Mouse (Mus musculus) spleen, adult 2 months (tissue): ENCODE measurements around the gene Maml1. TPM values are rescaled to one million over a fixed set of nuclear protein-coding genes. Genes with fewer than 3 reads are reported as not detected.

Experiments used
- DNase-seq, 2 experiments: peaks; one replicate each; pipeline versions ENCODE4 v3.0.0 to v3.0.0-alpha.2; 2012 to 2021; ENCODE audit warnings: low spot score in 2 of 2, low read depth in 1 of 2
- H3K27ac ChIP-seq: fragments of 200-500 bp; 2 replicates; pipeline ENCODE4 v1.5.1; 2012; ENCODE audit warnings: low read length, inconsistent platforms; ENCODE audit not compliant: insufficient read depth
- H3K27me3 ChIP-seq: fragments of 200-500 bp; 2 replicates; pipeline ENCODE4 v1.6.1; 2012; ENCODE audit warnings: mild to moderate bottlenecking, moderate library complexity, low read length, inconsistent platforms; ENCODE audit not compliant: control insufficient read depth, insufficient read depth
- H3K36me3 ChIP-seq: fragments of 200-500 bp; 2 replicates; pipeline ENCODE4 v1.6.1; 2012; ENCODE audit warnings: mild to moderate bottlenecking, low read length, inconsistent platforms; ENCODE audit not compliant: control insufficient read depth, insufficient read depth
- H3K4me1 ChIP-seq: fragments of 200-500 bp; 2 replicates; pipeline ENCODE4 v1.6.1; 2011; ENCODE audit warnings: inconsistent platforms; ENCODE audit not compliant: control insufficient read depth, insufficient read depth, insufficient read length
- H3K4me3 ChIP-seq: fragments of 200-500 bp; 2 replicates; pipeline ENCODE4 v1.5.1; 2011; ENCODE audit warnings: mild to moderate bottlenecking, inconsistent platforms; ENCODE audit not compliant: insufficient read depth, insufficient read length; ENCODE audit errors: extremely low read depth
- CTCF ChIP-seq: fragments of 200-500 bp; IDR thresholded peaks from 2 replicates; pipeline ENCODE4 v1.5.1; 2011; ENCODE audit warnings: mild to moderate bottlenecking, inconsistent platforms; ENCODE audit not compliant: insufficient read depth, insufficient read length, insufficient replicate concordance; ENCODE audit errors: extremely low read depth
- POLR2A ChIP-seq: fragments of 200-500 bp; IDR thresholded peaks from 2 replicates; pipeline ENCODE4 v1.6.1; 2011; ENCODE audit warnings: low read depth, low read length, inconsistent platforms
- WGBS: fragments of 180-500 bp; shearing (Covaris S2); methylation state at CpG from one replicate; pipeline ENCODE4 v1.1.7; 2018; 5-methylcytosine and 5-hydroxymethylcytosine counted together
- polyA plus RNA-seq: library from polyadenylated mRNA; depleted of rRNA; stranded (reverse); fragments of >200 nt; gene quantifications from 2 replicates; pipeline ENCODE4 v1.2.3, GENCODE M21; 2012

The Maml1 gene
- polyA plus RNA-seq, 1 experiment, result 15.0 TPM

DNA sequence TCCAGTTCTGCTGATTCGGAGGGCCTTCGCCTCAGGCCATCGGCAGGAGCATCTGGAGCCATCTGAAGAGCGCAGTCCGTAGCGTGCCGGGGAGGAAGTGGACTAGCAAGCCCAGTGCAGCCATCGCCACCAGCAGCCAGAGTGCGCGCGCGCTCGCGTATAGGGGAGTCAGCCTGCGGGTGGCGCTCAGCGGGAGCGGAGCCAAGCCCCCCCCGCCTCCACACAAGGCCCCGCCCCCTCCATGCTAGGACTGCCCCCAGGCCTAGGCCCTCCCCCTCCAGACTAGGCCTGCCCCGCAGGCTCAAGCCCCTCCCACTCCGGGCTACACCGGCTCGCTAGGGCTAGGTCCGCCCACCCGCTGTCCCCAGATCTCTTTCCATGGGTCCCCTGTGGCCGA, 55.6 kb downstream of the Maml1 start:
- Histone ChIP-seq H3K4me1 (peaks cover 4% of the 10 kb centered on the region; the same call in 1 of the 2 replicates), H3K27me3 (no peaks in the 10 kb centered on the region), H3K36me3 (peaks cover 2% of the 10 kb centered on the region; the same call in 1 of the 2 replicates), H3K4me3 (peak overlapping the region; percentile 85), H3K27ac (no peak overlapping the region)
- TF ChIP-seq CTCF, result no peak; the same call in 1 of the 2 replicates
- no peak for TF ChIP-seq POLR2A
- DNase-seq, result peak; percentile 78 to 91
- 1% methylated on average over 26 of the region's 27 CpGs for WGBS

DNA sequence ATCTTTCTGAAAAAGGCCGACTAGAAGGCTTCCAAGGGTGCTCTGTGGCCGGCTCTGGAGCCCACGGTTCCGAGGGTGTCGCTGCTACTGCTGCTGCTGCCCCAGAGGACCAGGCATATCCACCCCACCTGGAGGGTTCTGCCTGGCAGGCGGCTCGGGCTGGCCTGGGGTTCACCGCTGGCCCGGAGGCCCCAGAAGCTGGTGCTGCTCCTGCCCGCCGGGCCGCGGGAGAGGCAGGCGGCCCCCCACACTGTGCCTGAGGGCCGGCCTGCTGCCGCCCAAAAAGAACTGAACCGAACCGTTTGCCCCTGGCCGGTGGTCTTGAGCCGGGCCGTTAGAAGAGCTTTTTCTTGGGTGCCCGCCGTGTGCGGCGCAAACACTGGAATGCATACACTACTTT, 57.5 kb downstream of the Maml1 start:
- H3K36me3 ChIP-seq, result peaks cover 2% of the 10 kb centered on the region; the same call in 1 of the 2 replicates
- DNase-seq, result no peak
- TF ChIP-seq CTCF, result no peak
- TF ChIP-seq POLR2A, result no peak
- H3K27me3 ChIP-seq, result no peaks in the 10 kb centered on the region
- H3K4me3 ChIP-seq, result no peak overlapping the region
- H3K27ac ChIP-seq, result no peak overlapping the region
- peaks cover 4% of the 10 kb centered on the region; the same call in 1 of the 2 replicates for H3K4me1 ChIP-seq
- 96% methylated on average over 25 of the region's 25 CpGs for whole genome bisulfite sequencing

DNA sequence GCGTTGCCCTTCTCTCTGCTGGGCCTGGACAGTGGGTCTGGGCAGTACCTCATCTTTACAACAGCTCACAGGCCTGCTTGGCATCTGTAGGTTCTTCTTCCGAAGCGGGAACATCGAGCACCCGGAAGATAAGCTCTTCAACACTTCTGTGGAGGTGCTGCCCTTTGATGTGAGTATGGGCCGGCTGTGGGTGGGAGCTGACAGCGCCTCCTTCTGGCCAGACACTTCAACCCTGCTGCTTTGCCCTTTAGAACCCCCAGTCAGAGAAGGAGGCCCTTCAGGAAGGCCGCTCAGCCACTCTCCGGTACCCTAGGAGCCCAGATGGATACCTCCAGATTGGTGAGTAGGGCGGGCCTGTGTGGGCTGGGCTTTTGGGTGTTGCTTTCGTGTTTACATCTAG, 58.1 kb downstream of the Maml1 start:
- TF ChIP-seq CTCF, result peak; percentile 21; the same call in 1 of the 2 replicates
- no peak for TF ChIP-seq POLR2A
- H3K36me3 ChIP-seq, result peaks cover 2% of the 10 kb centered on the region; the same call in 1 of the 2 replicates
- no peak overlapping the region for H3K27ac ChIP-seq
- 95% methylated on average over 11 of the region's 11 CpGs for WGBS
- peaks cover 4% of the 10 kb centered on the region; the same call in 1 of the 2 replicates for H3K4me1 ChIP-seq
- H3K27me3 ChIP-seq, result no peaks in the 10 kb centered on the region
- DNase-seq, result no peak
- H3K4me3 ChIP-seq, result no peak overlapping the region

DNA sequence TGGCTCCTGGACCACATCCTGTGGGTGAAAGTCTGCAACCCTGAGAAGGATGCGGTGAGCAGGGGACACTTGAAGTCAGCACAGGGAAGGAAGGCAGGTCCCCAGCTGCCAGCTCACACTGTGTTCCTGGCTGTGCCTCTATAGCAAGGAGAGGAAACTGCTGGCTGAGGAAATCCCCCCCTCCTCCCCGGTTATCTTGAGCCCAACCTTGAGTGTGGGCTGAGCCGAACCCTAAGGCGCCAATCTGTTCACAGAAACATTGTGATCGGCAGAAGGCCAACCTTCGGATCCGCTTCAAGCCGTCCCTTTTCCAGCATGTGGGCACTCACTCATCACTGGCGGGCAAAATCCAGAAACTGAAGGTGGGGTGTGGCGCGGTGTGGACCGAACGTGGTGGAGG, 59.1 kb downstream of the Maml1 start:
- H3K36me3 ChIP-seq, result peaks cover 2% of the 10 kb centered on the region; the same call in 1 of the 2 replicates
- DNase-seq, result no peak
- H3K27ac ChIP-seq, result no peak overlapping the region
- WGBS, result 67% methylated on average over 13 of the region's 13 CpGs
- no peaks in the 10 kb centered on the region for H3K27me3 ChIP-seq
- peaks cover 4% of the 10 kb centered on the region; the same call in 1 of the 2 replicates for H3K4me1 ChIP-seq
- H3K4me3 ChIP-seq, result no peak overlapping the region
- TF ChIP-seq POLR2A (no peak), CTCF (no peak)

DNA sequence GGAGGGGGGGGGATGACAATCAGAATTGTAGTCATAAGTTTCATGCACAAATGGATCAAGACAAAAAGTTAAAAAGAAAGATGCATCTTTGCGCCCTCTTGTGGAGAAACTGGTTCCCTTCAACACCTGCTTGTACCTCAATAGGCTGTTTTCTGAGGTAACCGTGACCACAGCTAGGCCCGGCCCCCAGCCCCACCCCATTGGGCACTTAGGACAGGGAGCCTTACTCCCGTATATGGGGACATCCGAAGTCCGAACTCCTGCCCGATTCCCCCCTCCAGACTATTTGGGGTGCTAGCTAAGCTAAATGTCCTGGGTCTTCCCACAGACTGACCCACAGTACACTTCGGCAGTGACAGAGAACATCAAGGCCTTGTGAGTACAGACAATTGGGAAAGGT, 60.7 kb downstream of the Maml1 start:
- peaks cover 2% of the 10 kb centered on the region; the same call in 1 of the 2 replicates for H3K36me3 ChIP-seq
- no peak overlapping the region for H3K4me3 ChIP-seq
- H3K27ac ChIP-seq, result no peak overlapping the region
- no peaks in the 10 kb centered on the region for H3K27me3 ChIP-seq
- H3K4me1 ChIP-seq, result peaks cover 1% of the 10 kb centered on the region; the same call in 1 of the 2 replicates
- TF ChIP-seq POLR2A, result no peak
- TF ChIP-seq CTCF, result peak; percentile 5; the same call in 1 of the 2 replicates
- peak; percentile 55 to 59 for DNase-seq
- WGBS, result 33% methylated on average over 8 of the region's 8 CpGs

DNA sequence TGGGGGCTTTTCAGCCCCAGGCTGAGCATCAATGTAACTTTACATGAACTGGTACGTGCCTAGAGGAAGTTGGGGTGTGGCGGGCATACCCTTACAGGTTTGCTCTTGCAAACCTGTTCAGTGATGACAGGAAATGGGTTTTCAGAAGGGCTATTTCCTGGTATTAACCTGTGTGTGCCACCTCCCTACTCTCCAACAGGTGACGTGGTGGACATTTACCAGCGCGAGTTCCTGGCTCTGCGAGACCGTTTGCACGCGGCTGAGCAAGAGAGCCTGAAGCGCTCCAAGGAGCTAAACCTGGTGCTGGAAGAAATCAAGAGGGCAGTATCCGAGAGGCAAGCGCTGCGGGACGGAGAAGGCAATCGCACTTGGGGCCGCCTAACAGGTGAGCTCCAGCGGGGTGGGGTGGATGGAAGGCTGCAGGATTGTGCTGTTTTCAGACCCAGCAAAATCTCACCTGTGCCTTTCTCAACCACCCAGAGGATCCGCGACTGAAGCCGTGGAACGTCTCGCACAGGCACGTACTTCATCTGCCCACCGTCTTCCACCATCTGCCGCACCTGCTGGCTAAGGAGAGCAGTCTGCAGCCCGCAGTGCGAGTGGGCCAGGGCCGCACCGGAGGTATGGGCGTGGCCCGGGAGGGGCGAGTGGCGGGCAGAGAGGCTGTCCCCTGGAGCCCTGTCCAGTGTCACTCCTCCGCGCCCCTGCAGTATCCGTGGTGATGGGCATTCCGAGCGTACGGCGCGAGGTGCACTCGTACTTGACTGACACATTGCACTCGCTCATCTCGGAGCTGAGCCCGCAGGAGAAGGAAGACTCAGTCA, 61.4 kb downstream of the Maml1 start:
- no peak for DNase-seq
- TF ChIP-seq CTCF (0 out of 2 replicates have a peak, but pooled peaks have one; percentile 4), POLR2A (no peak)
- H3K4me3 ChIP-seq, result no peak overlapping the region
- H3K4me1 ChIP-seq, result peaks cover 3% of the 10 kb centered on the region; the same call in 1 of the 2 replicates
- no peak overlapping the region for H3K27ac ChIP-seq
- 90% methylated on average over 45 of the region's 45 CpGs for WGBS
- H3K27me3 ChIP-seq, result no peaks in the 10 kb centered on the region
- peaks cover 2% of the 10 kb centered on the region; the same call in 1 of the 2 replicates for H3K36me3 ChIP-seq

DNA sequence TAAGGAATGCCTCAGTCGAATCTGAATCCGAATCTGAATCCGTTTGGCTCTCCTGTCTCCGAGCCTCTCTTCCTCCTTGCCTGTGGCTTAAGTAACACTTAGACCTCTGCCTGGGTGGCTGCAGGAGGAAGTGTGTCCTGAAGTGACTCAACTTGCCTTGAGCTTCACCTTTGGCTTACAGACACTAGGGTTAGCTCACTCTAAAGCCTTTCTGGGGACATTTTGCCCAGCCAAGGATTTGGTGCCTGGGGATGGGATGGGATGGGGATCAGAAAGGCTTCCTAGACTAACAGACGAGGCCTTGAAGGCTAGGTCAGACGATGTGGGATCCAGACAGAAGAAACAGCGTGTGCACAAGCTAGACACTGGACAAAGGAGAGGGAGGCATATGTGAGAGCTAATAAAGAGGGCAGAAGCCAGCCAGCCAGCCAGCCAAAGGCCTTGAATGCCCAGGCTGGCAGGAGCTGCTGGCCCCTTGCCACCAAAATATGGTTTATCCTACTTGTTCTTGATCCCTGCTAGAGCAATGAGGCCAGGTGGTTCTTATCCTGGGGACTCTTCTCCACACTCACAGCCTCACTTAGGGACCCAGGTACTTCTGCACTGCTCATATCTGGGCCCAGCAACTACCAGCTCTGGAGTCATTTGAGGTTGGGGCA, 62.7 kb downstream of the Maml1 start:
- DNase-seq, result no peak
- WGBS, result 63% methylated on average over 7 of the region's 7 CpGs
- Histone ChIP-seq H3K27ac (no peak overlapping the region), H3K4me1 (peaks cover 3% of the 10 kb centered on the region; the same call in 1 of the 2 replicates), H3K27me3 (no peaks in the 10 kb centered on the region), H3K36me3 (peaks cover 2% of the 10 kb centered on the region; the same call in 1 of the 2 replicates), H3K4me3 (no peak overlapping the region)
- TF ChIP-seq POLR2A, result no peak
- TF ChIP-seq CTCF, result no peak
